Mouse (Mus musculus) T-cell, adult 66 days (primary cell): ENCODE measurements around the gene Hist1h3d. TPM values are rescaled to one million over a fixed set of nuclear protein-coding genes. Genes with fewer than 3 reads are reported as not detected.

ENCODE experiments used
- total RNA-seq, 2 experiments: library from RNA; stranded (reverse); gene quantifications; 3 replicates in 1 of 2; 4 replicates in 1 of 2; pipeline ENCODE4 v1.2.4; 2023

The Hist1h3d gene
- total RNA-seq, result 10 to 100 TPM in 1 of 2 experiments, 1 to 10 TPM in 1; 4.9 to 12.6 TPM

DNA sequence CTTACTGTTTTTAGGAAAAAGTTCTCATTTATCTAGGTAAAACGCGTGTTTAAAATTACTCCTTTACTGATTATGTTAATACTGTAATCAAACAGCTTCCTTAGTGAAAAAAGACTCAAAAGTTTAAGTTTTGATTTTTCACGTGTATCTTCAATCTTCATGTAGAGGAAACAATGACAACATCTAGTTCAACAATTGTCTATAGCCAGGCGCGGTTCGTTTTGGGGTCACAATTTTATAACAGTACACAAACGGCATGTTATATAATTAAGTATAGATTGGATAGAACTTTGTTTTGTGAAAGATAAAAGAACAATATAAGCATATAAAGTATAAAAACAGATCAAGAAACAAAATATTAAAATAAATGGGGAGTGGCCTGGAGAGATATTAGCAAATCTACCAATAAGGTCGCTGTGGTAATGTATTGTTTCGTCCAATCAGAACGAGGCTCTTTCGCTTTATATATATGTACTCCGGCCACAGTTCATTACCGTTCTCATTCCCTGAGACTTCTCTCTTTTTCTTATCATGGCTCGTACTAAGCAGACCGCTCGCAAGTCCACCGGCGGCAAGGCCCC is at the start of gene Hist1h3d:
Gene Hist1h3d, plus strand, starts transcription at position 493 of the 581 bp plus-strand sequence.

DNA sequence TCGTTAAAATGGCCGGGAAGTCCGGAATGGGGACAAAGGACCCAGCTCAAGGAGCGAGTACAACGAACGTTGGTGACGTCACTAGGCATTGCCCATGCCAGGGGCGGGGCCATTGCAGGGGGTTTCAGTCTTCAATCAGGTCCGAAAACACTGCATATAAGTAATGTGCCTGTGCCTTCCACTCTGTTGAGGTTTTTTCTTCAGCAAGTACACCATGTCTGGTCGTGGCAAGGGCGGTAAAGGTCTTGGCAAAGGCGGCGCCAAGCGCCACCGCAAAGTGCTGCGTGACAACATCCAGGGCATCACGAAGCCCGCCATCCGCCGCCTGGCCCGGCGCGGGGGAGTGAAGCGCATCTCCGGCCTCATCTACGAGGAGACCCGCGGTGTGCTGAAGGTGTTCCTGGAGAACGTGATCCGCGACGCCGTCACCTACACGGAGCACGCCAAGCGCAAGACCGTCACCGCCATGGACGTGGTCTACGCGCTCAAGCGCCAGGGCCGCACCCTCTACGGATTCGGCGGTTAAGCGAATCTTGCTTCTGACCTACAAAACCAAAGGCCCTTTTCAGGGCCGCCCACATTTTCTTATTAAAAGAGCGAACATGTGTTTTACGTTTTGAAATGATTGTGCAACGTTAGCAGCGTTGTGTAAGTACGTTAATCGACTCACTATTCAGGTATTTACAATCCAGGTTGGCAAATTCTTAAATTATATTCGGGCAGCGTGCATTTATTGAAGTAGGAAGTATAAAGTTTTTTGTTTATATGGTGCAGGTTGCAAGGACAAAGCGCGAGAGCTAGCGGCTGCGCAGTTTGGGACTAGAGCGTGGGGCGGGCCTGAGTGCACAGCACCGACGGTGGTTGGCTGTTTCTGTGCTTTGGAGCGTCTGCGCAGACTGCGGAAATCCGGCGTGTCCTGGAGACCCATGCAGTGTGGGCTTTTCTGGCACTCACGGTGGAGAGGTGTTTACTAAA is 44.4 kb upstream of the Hist1h3d start, which contains the start of gene Hist1h4h:
Gene Hist1h4h, plus strand, starts transcription at position 150 of the 975 bp plus-strand sequence.

DNA sequence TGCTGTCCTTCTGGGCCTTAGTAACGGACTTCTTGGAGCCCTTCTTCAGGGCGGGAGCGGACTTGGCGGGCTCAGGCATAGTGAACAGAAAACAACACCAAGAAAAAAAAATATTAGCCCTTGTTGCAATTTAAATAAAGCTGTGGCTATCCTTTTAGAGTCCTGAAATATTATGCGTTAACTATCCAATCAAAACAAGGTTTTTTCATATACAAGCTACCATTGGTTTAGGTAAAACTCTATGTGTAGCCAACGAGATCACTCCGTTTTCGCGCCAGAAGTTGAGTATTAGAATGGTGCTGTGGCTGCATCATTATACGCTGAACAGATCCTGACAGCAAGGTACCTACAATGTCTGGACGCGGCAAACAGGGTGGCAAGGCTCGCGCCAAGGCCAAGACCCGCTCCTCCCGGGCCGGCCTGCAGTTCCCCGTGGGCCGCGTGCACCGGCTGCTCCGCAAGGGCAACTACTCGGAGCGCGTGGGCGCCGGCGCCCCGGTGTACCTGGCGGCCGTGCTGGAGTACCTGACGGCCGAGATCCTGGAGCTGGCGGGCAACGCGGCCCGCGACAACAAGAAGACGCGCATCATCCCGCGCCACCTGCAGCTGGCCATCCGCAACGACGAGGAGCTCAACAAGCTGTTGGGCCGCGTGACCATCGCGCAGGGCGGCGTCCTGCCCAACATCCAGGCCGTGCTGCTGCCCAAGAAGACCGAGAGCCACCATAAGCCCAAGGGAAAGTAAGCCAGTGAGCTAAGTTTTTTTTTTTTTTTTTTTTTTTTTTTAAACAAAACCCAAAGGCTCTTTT is 41.8 kb upstream of the Hist1h3d start, which contains the start of gene Hist1h2af:
Gene Hist1h2af, plus strand, starts transcription at position 347 of the 808 bp plus-strand sequence.

DNA sequence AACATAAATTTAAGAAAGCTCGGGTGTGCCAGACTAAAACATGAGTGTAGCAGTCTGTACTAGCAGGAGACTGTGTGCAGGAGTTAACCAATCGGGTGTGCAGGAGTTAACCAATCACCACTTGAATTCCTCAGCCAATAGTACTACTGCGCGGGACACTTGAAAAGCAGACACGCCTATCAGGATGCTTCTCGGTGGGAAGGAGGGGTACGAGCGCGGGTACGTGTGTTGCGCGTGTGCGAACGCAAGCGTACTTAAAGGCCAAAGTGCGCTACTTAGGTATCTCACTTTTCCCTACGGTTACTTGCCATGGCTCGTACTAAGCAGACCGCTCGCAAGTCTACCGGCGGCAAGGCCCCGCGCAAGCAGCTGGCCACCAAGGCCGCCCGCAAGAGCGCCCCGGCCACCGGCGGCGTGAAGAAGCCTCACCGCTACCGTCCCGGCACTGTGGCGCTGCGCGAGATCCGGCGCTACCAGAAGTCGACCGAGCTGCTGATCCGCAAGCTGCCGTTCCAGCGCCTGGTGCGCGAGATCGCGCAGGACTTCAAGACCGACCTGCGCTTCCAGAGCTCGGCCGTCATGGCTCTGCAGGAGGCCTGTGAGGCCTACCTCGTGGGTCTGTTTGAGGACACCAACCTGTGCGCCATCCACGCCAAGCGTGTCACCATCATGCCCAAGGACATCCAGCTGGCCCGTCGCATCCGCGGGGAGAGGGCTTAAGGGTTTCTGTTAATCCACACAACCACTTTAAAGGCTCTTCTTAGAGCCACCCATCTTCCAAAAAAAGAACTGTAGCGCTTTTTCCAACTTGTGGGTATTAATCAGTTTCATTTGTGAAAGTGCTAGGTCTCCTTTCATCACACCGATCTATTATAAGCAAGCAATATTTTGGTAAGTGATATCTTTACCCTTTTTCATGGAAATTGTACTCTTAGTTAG is 40.2 kb upstream of the Hist1h3d start, which contains the start of gene Hist1h3g:
Gene Hist1h3g, plus strand, starts transcription at position 286 of the 939 bp plus-strand sequence.

DNA sequence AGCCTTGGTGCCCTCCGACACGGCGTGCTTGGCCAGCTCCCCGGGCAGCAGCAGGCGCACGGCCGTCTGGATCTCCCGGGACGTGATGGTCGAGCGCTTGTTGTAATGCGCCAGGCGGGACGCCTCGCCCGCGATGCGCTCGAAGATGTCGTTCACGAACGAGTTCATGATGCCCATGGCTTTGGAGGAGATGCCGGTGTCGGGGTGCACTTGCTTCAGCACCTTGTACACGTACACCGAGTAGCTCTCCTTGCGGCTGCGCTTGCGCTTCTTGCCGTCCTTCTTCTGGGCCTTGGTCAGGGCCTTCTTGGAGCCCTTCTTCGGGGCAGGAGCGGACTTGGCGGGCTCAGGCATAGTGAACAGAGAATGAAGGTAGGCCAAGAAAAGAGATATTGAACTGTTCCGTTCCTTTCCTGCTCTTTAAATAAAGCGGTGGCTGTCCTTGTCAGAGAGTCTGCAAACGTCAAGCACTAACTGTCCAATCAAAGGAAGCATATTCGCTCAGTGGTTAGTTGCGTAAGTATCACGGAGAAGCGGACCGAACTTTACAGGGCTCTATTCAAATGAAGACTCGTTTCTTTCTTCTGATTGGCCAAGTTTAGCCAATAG is 32.5 kb upstream of the Hist1h3d start, which contains the start of gene Hist1h2bh:
Gene Hist1h2bh, minus strand, starts transcription at position 394 of the 609 bp plus-strand sequence.

DNA sequence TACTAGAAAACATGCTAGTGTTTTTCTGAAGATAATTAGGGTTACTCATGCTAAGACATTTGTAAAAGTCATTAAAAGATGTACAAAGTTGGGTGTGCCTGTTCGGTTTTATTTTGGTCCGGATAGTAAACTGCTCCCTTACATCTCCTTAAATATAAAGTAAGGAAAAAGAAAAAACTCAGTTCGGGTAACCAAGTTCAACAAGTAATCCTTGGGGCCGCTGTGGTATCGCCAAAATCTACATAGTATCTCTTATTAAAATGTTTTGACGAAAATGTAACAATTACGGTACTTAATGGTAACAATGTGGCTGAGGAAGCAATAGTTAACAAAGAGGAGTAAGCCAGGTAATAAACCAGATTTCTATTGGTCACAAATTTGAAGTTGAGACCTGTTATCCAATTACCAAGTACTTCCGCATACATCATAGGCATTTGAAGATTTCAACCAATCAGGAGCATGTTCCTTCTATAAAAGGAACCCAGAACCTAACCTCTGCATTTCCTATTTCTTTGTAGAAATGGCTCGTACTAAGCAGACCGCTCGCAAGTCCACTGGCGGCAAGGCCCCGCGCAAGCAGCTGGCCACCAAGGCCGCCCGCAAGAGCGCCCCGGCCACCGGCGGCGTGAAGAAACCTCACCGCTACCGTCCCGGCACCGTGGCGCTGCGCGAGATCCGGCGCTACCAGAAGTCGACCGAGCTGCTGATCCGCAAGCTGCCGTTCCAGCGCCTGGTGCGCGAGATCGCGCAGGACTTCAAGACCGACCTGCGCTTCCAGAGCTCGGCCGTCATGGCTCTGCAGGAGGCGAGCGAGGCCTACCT is 31.4 kb upstream of the Hist1h3d start, which contains the start of gene Hist1h3f:
Gene Hist1h3f, plus strand, starts transcription at position 88 of the 822 bp plus-strand sequence.

DNA sequence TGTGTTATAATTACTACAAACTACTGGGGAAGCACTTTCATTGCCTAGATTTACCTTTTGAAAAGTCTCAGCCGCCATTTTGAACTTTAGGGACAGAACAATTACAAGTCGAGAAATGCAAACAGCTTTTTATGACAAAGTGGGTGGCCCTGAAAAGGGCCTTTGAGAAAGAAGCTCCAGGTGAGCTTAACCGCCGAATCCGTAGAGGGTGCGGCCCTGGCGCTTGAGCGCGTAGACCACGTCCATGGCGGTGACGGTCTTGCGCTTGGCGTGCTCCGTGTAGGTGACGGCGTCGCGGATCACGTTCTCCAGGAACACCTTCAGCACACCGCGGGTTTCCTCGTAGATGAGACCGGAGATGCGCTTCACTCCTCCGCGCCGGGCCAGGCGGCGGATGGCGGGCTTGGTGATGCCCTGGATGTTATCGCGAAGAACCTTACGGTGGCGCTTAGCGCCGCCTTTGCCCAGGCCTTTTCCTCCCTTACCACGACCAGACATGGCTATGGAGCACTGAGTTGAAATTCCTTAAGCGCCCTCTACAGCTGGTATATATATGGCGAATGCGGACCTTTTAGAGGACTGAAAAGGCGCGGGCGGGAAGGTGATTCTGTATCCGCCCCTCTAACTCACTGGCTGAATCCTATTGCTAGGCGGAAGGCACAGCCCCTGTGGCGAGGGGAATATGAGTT is 24.3 kb upstream of the Hist1h3d start, which contains the start of gene Hist1h4f:
Gene Hist1h4f, minus strand, starts transcription at position 503 of the 689 bp plus-strand sequence.

DNA sequence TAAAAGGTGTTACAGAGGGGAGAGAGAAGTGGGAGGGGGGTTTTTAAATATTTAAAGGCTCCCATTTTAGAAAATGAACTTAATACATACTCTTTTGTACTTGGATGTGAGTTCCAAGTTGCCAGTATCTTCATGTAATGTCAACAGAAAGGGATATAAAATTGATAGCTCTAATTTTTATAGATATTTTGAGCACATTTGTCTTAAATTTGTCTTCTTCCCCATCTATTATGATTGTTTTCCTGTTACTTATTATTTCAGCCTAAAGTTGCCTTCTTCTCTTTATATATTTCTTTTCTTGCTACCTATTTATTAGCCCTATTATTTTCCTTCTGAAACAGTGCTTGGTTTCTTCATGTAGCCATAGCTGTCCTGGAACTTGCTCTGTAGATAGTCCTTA is 22.6 kb upstream of the Hist1h3d start, which contains the start of gene Hist1h1d:
Gene Hist1h1d, plus strand, starts transcription at position 301 of the 400 bp plus-strand sequence.

DNA sequence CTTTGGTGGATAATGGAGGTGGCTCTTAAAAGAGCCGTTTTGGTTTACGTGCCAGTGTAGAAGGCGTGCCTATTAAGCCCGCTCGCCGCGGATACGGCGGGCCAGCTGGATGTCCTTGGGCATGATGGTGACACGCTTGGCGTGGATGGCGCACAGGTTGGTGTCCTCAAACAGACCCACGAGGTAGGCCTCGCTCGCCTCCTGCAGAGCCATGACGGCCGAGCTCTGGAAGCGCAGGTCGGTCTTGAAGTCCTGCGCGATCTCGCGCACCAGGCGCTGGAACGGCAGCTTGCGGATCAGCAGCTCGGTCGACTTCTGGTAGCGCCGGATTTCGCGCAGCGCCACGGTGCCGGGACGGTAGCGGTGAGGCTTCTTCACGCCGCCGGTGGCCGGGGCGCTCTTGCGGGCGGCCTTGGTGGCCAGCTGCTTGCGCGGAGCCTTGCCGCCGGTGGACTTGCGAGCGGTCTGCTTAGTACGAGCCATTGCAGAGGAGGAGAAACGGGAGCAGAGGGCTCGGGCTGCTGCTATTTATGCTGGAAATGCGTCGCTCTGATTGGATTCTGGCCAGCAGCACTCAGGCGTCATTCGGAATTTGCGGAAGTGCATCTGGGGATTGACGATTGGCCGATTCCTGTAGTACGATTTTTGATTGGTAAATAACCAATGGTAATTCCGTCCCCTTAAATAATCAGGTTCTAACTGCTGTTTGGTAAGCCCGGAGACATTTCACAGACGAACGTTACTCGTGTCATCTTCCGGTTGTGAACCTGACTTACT is 13.5 kb upstream of the Hist1h3d start, which contains the start of gene Hist1h3e:
Gene Hist1h3e, minus strand, starts transcription at position 487 of the 777 bp plus-strand sequence.

DNA sequence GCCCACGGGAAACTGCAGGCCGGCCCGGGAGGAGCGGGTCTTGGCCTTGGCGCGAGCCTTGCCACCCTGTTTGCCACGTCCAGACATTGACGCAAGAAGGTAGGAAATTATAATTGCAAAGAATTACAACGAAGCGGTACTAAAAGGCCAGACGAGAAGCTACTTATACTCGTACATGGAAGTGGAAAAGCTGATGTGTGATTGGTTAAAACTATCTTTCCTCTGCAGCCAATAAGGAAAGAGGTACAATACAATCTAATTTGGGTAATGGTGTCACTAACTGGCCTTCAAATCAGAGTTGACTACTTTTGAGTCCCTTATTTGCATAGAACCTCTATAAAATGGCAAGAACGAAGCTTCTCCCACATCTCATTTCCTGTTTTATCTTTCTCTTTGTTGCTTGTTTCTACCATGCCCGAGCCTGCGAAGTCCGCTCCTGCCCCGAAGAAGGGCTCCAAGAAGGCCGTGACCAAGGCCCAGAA is 4.5 kb upstream of the Hist1h3d start, which contains the start of the genes Hist1h2ae and Hist1h2bg:
Gene Hist1h2ae, minus strand, starts transcription at position 199 of the 482 bp plus-strand sequence.
Gene Hist1h2bg, plus strand, starts transcription at position 375 of the 482 bp plus-strand sequence.

DNA sequence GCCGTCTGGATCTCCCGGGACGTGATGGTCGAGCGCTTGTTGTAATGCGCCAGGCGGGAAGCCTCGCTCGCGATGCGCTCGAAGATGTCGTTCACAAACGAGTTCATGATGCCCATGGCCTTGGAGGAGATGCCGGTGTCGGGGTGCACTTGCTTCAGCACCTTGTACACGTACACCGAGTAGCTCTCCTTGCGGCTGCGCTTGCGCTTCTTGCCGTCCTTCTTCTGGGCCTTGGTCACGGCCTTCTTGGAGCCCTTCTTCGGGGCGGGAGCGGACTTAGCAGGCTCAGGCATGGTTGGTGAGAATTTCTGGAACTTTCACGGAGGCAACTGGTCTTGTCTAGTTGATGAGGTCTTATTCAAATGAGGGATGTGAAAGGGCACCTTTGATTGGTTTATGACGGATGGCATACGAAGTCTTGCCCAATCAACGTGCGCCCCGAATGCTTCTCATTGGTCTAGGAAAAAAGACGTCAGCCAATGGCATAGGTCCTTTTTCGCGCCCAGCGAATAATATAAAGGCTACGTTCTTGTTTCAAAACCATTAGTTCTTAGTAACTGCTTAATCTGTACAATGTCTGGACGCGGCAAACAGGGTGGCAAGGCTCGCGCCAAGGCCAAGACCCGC is 1.6 kb upstream of the Hist1h3d start, which contains the start of the genes Hist1h2bf and Hist1h2ad:
Gene Hist1h2bf, minus strand, starts transcription at position 299 of the 627 bp plus-strand sequence.
Gene Hist1h2ad, plus strand, starts transcription at position 484 of the 627 bp plus-strand sequence.

DNA sequence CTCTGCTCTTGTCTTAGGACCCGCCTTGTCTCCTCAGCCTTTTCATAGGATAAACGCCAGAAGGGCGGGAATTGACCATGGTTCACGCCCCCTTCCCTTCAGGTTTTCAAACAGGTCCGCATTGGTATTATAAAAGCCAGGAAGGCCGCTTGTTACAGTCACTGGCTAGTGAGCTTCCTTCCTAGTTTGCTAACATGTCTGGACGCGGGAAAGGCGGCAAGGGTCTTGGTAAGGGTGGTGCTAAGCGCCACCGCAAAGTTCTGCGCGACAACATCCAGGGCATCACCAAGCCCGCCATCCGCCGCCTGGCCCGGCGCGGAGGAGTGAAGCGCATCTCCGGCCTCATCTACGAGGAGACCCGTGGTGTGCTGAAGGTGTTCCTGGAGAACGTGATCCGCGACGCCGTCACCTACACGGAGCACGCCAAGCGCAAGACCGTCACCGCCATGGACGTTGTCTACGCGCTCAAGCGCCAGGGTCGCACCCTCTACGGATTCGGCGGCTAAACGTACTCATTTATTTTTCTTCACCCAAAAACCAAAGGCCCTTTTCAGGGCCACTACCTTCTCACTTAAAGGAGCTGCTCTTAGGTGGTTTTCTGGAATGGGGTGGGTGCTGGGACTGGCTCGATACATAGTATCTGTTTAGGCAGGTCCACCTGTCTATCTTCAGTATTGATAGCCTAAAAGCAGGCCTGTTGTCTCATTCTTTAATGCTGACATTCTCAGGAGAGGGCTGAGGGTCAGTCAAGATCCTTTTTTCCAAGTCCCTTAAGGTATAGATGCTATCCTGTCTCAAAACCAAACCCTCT is 6.0 kb downstream of the Hist1h3d start, which contains the start of gene Hist1h4d:
Gene Hist1h4d, plus strand, starts transcription at position 191 of the 811 bp plus-strand sequence.

DNA sequence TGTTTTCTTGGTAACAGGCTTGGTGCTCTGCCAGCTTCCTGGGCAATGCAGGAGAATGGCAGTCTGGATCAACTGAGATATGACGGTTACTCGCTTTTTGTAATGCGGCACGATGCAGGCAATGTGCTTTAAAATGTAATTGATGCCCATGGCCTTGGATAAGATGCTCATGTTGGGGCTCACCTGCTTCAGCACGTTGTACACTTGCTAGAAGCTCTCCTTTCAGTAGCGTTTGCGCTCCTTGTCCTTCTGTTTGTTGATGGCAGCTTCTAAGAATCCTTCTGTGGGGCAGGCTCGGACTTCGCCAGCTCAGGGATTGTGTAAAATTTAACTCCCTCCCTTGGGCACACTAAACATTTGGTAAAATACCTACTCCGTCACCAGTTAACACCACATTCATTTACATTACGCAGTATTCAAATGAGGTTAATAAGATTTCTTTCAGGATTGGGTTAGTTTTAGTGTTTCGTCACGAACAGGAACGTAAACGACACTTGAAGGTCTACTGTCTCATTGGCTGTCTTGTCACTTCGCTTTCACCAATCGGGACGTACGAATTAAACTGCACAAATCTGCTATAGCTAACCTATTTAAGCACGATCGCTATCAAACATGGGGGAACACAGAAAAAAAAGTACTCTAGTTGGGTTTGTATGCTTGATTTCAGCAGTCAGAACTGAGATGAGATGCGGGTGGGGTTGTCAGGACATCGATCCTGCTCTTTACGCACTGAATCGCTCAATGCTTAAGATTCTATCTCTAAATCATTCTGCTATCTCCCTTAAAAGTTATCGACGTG is 45.4 kb downstream of the Hist1h3d start, which contains the start of gene Hist1h2be:
Gene Hist1h2be, minus strand, starts transcription at position 392 of the 799 bp plus-strand sequence.

DNA sequence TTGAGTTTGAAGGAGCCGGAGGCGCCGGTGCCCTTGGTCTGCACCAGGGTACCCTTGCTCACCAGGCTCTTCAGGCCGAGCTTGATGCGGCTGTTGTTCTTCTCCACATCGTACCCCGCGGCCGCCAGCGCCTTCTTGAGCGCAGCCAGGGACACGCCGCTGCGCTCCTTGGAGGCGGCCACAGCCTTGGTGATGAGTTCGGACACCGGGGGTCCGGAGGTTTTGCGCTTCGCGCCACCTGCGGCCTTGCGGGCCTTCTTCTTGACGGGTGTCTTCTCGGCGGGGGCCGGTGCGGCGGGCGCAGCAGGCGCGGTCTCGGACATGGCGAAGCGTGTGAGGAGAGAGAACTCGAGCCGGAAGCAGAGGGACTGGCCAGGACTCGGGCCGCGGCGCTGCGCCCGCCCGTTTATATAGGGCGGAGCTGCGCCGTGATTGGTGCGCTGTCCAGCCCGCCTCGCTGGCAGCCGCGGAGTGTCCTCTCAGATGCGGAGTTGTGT is 46.7 kb downstream of the Hist1h3d start, which contains the start of gene Hist1h1e:
Gene Hist1h1e, minus strand, starts transcription at position 384 of the 497 bp plus-strand sequence.

